Mouse (Mus musculus): ENCODE results near the gene Hoxd13. TPM values are rescaled to one million over a fixed set of nuclear protein-coding genes. Genes with fewer than 3 reads are reported as not detected.

The Hoxd13 gene
- polyA plus RNA-seq, 1 experiment: not detected

DNA sequence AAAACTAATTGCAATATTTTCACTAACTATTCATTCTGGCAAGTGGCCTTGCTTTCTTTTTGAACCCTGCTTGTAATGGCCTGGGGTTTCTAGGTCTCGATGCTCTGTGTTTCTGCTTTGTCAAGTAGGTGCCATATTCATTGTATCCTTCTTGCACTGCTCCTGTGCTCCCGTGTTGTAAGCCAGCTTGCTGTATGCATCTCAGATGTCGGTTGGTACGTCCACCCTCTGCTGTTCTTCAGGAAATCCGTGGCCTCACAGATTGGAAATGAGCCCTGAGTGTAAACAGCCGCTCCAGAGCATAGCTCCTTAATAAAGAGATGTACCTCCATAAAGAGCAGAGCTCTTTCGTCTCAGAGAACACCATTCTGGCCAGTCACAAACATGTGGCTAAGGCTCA lies 39.5 kb downstream of the Hoxd13 start:
- H3K27me3 ChIP-seq (ENCODE audit: control insufficient read depth, insufficient read depth, insufficient read length): peaks cover 59% of the 10 kb centered on the region
- H3K4me3 ChIP-seq: no peak overlapping the region
- TF ChIP-seq CEBPB (IDR thresholded peaks at IDR 0.05; ENCODE audit: insufficient read depth, poor library complexity, severe bottlenecking) (no peak), MYOG (IDR thresholded peaks at IDR 0.05; ENCODE audit: control insufficient read depth in 1 of 3, insufficient read depth in 1 of 3, insufficient read length in 2 of 3, low read depth in 2 of 3) (no peak), USF1 (IDR thresholded peaks at IDR 0.05; ENCODE audit: low read depth) (no peak), POLR2AphosphoS2 (IDR thresholded peaks at IDR 0.05; ENCODE audit: insufficient read length, low read depth) (no peak), REST (IDR thresholded peaks at IDR 0.05; ENCODE audit: insufficient read depth, insufficient read length) (no peak), MAX (IDR thresholded peaks at IDR 0.05; ENCODE audit: low read depth) (no peak), TCF3 (IDR thresholded peaks at IDR 0.05; ENCODE audit: insufficient read length, low read depth) (no peak)
- no peak overlapping the region for H3ac ChIP-seq (ENCODE audit: control insufficient read depth, insufficient read length)
- H3K4me2 ChIP-seq (ENCODE audit: low read depth): no peak overlapping the region
- H3K79me2 ChIP-seq (ENCODE audit: control insufficient read depth, insufficient read depth): no peaks in the 10 kb centered on the region
- H3K36me3 ChIP-seq (ENCODE audit: control insufficient read depth, insufficient read depth): no peaks in the 10 kb centered on the region

DNA sequence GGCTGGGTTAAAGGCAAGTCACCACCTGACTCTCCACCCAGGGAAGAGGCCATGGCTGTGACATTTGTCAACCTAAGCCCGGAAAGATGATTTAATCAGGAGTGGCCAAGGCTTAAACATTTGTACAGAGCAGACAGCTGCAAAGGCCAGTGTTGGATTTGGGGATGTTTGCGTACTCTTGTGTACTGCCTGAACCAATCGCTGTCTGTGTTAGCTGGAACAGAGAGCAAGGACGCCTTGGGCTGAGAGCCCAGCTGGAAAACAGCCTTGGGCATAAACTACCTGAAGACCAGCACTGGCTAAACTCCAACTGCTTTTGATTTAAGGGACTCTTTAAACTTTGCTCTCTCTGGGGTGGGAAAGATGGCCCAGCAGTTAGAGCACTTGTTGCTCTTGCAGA lies 40.6 kb downstream of the Hoxd13 start:
- no peak overlapping the region for H3K4me3 ChIP-seq
- peaks cover 59% of the 10 kb centered on the region for H3K27me3 ChIP-seq (ENCODE audit: control insufficient read depth, insufficient read depth, insufficient read length)
- no peaks in the 10 kb centered on the region for H3K36me3 ChIP-seq (ENCODE audit: control insufficient read depth, insufficient read depth)
- no peak overlapping the region for H3ac ChIP-seq (ENCODE audit: control insufficient read depth, insufficient read length)
- TF ChIP-seq POLR2A (IDR thresholded peaks at IDR 0.05; ENCODE audit: insufficient read length, low read depth): no peak
- no peak for TF ChIP-seq TCF3 (IDR thresholded peaks at IDR 0.05; ENCODE audit: insufficient read length, low read depth)
- TF ChIP-seq SRF (IDR thresholded peaks at IDR 0.05; ENCODE audit: control insufficient read depth, insufficient read length, low read depth): no peak
- no peak for TF ChIP-seq MYOG (IDR thresholded peaks at IDR 0.05; ENCODE audit: control insufficient read depth in 1 of 3, insufficient read depth in 1 of 3, insufficient read length in 2 of 3, low read depth in 2 of 3)
- TF ChIP-seq USF1 (IDR thresholded peaks at IDR 0.05; ENCODE audit: low read depth): no peak
- no peak for TF ChIP-seq POLR2AphosphoS2 (IDR thresholded peaks at IDR 0.05; ENCODE audit: insufficient read length, low read depth)
- no peak for TF ChIP-seq MYOD1 (IDR thresholded peaks at IDR 0.05; ENCODE audit: control insufficient read depth in 1 of 3, insufficient read length in 2 of 3, low read depth in 2 of 3)
- no peak for TF ChIP-seq E2F4 (IDR thresholded peaks at IDR 0.05; ENCODE audit: insufficient read depth)
- no peak for TF ChIP-seq REST (IDR thresholded peaks at IDR 0.05; ENCODE audit: insufficient read depth, insufficient read length)
- no peak for TF ChIP-seq MAX (IDR thresholded peaks at IDR 0.05; ENCODE audit: low read depth)
- no peak for TF ChIP-seq TCF12 (IDR thresholded peaks at IDR 0.05; ENCODE audit: insufficient read depth, poor library complexity, severe bottlenecking)
- no peak for TF ChIP-seq CEBPB (IDR thresholded peaks at IDR 0.05; ENCODE audit: insufficient read depth, poor library complexity, severe bottlenecking)
- no peaks in the 10 kb centered on the region for H3K79me2 ChIP-seq (ENCODE audit: control insufficient read depth, insufficient read depth)
- no peak overlapping the region for H3K4me2 ChIP-seq (ENCODE audit: low read depth)

DNA sequence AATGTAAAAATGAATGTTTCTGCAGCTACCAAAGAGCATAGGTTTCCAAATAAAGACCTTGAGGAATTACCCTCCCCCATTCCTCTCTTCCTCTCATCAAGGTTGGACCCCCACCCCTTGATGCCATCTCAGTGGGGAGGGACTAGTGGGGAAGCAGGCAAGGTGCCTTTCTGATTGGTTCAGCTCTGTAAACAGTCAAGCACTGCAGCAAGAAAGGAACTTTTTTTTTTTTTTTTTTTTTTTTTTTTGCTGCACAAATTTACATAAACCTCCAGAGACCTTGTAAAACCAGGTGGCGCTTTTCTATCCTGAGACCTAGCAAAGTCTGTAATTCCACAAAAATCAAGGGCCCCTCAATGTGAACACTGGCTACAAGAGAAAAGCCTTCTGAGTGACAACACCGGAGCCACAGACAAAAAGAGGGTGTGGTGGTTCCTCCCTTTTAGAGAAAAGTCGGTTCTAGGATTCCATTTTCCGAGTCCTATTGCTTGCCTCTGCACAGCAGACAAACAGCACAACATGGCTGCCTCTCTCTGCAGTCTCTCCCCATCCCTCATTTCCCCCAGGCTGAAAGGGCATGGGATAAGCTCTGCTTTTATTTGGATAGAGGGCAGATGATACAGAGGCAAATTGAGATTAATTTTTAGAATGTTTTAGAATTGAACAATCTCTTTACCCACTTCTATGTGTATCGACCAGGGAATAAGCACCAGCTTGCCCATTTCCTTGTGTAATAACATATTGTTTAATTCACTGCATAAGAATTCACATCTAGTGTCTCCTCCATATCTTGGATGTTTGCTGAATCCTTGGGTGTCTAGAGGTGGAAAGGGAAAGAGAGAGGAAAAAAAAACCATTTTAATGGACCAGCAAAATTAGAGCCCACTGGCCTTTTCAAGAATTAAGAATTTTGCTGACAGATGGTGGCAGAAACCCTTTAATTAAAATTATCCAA lies 41.6 kb downstream of the Hoxd13 start:
- Histone ChIP-seq H3K36me3 (ENCODE audit: control insufficient read depth, insufficient read depth) (no peaks in the 10 kb centered on the region), H3K27me3 (ENCODE audit: control insufficient read depth, insufficient read depth, insufficient read length) (peaks cover 53% of the 10 kb centered on the region), H3K4me3 (no peak overlapping the region), H3K79me2 (ENCODE audit: control insufficient read depth, insufficient read depth) (no peaks in the 10 kb centered on the region), H3ac (ENCODE audit: control insufficient read depth, insufficient read length) (no peak overlapping the region), H3K4me2 (ENCODE audit: low read depth) (no peak overlapping the region)
- TF ChIP-seq E2F4 (IDR thresholded peaks at IDR 0.05; ENCODE audit: insufficient read depth): no peak
- no peak for TF ChIP-seq TCF3 (IDR thresholded peaks at IDR 0.05; ENCODE audit: insufficient read length, low read depth)
- TF ChIP-seq REST (IDR thresholded peaks at IDR 0.05; ENCODE audit: insufficient read depth, insufficient read length): no peak
- TF ChIP-seq SRF (IDR thresholded peaks at IDR 0.05; ENCODE audit: control insufficient read depth, insufficient read length, low read depth): no peak
- no peak for TF ChIP-seq USF1 (IDR thresholded peaks at IDR 0.05; ENCODE audit: low read depth)
- no peak for TF ChIP-seq MAX (IDR thresholded peaks at IDR 0.05; ENCODE audit: low read depth)
- no peak for TF ChIP-seq POLR2A (IDR thresholded peaks at IDR 0.05; ENCODE audit: insufficient read length, low read depth)
- TF ChIP-seq CEBPB (IDR thresholded peaks at IDR 0.05; ENCODE audit: insufficient read depth, poor library complexity, severe bottlenecking): no peak
- no peak for TF ChIP-seq MYOD1 (IDR thresholded peaks at IDR 0.05; ENCODE audit: control insufficient read depth in 1 of 3, insufficient read length in 2 of 3, low read depth in 2 of 3)
- no peak for TF ChIP-seq TCF12 (IDR thresholded peaks at IDR 0.05; ENCODE audit: insufficient read depth, poor library complexity, severe bottlenecking)
- no peak for TF ChIP-seq POLR2AphosphoS2 (IDR thresholded peaks at IDR 0.05; ENCODE audit: insufficient read length, low read depth)
- no peak for TF ChIP-seq MYOG (IDR thresholded peaks at IDR 0.05; ENCODE audit: control insufficient read depth in 1 of 3, insufficient read depth in 1 of 3, insufficient read length in 2 of 3, low read depth in 2 of 3)

DNA sequence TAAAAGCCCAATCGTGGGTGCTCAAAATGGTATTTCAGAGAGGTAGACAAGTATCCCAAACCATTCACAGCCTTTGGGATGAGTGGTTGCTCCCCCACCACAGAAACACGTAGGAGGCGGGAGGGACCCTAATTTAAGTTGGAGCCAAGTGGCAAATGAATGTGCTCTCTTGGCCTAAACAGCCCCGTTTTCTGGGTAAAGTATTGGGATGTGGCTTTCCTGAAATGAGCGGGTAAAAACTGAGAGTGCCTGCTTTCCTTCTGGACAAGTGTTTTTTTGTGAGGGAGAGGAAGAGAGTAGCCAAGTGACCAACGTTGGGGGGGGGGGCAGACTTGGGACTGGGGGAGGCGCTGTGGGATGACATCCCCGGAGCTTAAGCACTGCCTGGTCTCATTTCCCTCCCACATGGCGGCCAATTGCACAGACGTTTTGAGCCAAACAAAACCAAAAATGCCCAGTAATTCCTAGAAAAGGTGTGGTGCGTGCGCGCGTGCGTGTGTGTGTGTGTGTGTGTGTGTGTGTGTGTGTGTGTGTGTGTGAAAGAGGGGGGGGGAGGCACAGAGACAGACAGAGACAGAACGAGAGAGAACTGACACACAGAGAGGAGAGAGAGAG lies 42.9 kb downstream of the Hoxd13 start:
- Histone ChIP-seq H3K36me3 (ENCODE audit: control insufficient read depth, insufficient read depth) (no peaks in the 10 kb centered on the region), H3ac (ENCODE audit: control insufficient read depth, insufficient read length) (no peak overlapping the region), H3K79me2 (ENCODE audit: control insufficient read depth, insufficient read depth) (no peaks in the 10 kb centered on the region), H3K4me2 (ENCODE audit: low read depth) (no peak overlapping the region), H3K4me3 (no peak overlapping the region), H3K27me3 (ENCODE audit: control insufficient read depth, insufficient read depth, insufficient read length) (peaks cover 45% of the 10 kb centered on the region)
- TF ChIP-seq CEBPB (IDR thresholded peaks at IDR 0.05; ENCODE audit: insufficient read depth, poor library complexity, severe bottlenecking) (no peak), MAX (IDR thresholded peaks at IDR 0.05; ENCODE audit: low read depth) (no peak), TCF3 (IDR thresholded peaks at IDR 0.05; ENCODE audit: insufficient read length, low read depth) (no peak), POLR2A (IDR thresholded peaks at IDR 0.05; ENCODE audit: insufficient read length, low read depth) (no peak), TCF12 (IDR thresholded peaks at IDR 0.05; ENCODE audit: insufficient read depth, poor library complexity, severe bottlenecking) (no peak)
